Mouse (Mus musculus) cortical plate, adult 2 months (tissue): Measurements from ENCODE around the gene Itk. TPM values are rescaled to one million over a fixed set of nuclear protein-coding genes. Genes with fewer than 3 reads are reported as not detected.

Experiments
- H3K27ac ChIP-seq: fragments of 200-500 bp; 2 replicates; pipeline ENCODE4 v1.5.1; 2012; ENCODE audit warnings: low read length, control low read depth, inconsistent platforms; ENCODE audit not compliant: insufficient read depth
- H3K4me1 ChIP-seq: fragments of 200-500 bp; 2 replicates; pipeline ENCODE4 v1.6.1; 2011; ENCODE audit warnings: low read length; ENCODE audit not compliant: control insufficient read depth, insufficient read depth
- H3K4me3 ChIP-seq: fragments of 200-500 bp; 2 replicates; pipeline ENCODE4 v1.5.1; 2011; ENCODE audit warnings: mild to moderate bottlenecking, low read length, control low read depth; ENCODE audit not compliant: insufficient read depth
- CTCF ChIP-seq: fragments of 200-500 bp; IDR thresholded peaks from 2 replicates; pipeline ENCODE4 v1.5.1; 2011; ENCODE audit warnings: mild to moderate bottlenecking, control low read depth, low read length; ENCODE audit not compliant: insufficient read depth; ENCODE audit errors: extremely low read depth
- POLR2A ChIP-seq: fragments of 200-500 bp; IDR thresholded peaks from 2 replicates; pipeline ENCODE4 v1.6.1; 2011; ENCODE audit warnings: mild to moderate bottlenecking, low read length, control low read depth; ENCODE audit not compliant: insufficient read depth; ENCODE audit errors: extremely low read depth
- polyA plus RNA-seq: library from polyadenylated mRNA; depleted of rRNA; stranded (reverse); fragments of >200 nt; gene quantifications from 2 replicates; pipeline ENCODE4 v1.2.3, GENCODE M21; 2012

Itk gene
- polyA plus RNA-seq, 1 experiment: 0.23 TPM

DNA sequence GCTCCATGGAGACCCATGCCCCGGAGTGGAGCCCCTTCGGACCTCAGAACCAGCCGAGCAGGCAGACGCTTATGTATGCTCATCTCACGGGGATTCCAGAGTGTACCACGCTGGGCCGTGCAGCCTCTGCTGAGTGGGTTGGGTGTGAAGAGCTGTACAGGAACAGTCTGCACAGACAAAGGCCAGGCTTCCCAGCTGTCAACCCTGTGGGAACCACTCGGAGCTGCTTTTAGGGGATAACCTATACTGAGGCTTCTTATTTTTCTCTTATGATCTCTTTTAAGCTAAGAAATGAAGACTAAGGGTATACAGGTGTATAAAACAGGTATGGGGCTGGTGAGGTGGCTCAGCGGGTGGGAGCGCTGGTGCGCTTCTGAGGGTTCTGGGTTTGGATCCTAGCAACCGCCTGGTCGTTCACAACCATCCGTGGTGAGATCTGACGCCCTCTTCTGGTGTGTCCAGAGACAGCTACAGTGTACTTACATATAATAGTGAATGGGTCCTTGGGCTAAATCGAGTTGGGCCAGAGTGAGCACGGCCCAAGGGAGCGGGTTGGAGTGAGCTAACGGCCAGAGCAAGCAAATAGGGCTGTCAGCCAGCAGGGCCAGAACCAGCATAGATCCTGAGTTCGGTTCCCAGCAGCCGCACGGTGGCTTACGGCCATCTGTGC, 87.6 kb downstream of the Itk start:
- TF ChIP-seq POLR2A: no peak
- TF ChIP-seq CTCF: no peak; the same call in 1 of the 2 replicates
- Histone ChIP-seq H3K27ac (peak overlapping the region; percentile 39; the same call in 1 of the 2 replicates), H3K4me1 (peaks cover 26% of the 10 kb centered on the region), H3K4me3 (no peak overlapping the region)

DNA sequence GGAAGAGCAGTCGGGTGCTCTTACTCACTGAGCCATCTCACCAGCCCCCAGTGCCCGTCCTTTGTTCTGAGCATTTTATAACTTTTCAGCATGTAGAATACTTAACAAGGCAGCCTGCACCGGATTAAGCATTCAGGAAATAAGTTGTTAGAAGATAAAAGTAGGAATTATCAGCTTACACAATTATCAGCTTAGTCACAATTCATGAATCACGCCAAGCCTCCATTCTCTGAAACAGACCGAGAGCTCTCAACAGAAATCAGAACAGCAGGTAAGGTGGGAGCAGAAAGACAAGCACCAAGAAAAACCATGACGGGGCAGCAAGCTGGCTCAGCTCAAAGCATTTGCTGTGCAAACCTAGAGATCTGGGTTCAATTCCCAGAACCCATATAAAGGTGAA, 89.4 kb downstream of the Itk start:
- peaks cover 16% of the 10 kb centered on the region for H3K4me1 ChIP-seq
- no peak for TF ChIP-seq CTCF
- no peak for TF ChIP-seq POLR2A
- H3K27ac ChIP-seq: peak overlapping the region; percentile 83
- no peak overlapping the region for H3K4me3 ChIP-seq

DNA sequence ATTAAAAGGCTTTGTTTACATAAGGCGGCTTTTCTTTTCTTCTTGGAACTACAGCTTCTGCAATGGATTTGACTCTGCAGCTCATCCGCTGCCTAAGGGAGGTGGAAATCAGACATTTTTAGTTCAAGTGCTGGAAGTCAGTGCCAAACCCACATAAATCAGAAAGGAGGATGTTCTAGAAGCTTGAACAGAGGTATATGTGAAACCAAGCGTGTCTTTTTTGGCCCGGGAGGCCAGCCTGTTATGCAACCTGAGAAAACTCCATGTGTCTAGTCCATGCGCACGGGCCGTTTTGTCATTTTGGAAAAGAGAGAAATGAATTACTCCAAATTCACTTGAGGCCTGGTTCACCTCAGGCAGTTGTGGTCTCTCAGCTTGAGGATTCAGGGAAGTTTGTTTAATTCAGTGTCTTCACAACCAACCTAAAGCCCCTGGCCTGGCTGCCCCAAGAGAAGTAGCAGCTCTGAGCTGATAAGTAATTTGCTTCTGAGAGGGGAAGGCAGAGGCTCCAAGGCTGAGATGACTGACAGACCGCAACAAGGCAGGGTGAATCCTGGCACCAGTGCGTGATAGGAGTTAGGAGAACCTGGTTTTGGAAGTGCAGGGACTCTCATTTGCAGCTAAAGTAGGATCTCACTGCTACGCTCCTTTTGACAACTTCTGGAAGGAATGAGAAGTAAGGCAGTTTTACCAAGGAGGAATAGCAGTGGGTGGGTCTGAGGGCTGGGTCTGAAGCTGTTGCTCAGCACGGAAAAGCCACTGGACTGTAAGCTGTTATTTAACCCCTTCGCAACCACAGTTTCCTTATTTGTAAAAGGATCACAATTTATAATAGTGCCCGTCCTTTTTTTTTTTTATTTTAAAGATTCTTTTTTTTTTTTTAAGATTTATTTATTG, 90.2 kb downstream of the Itk start:
- peak overlapping the region; percentile 92 for H3K27ac ChIP-seq
- TF ChIP-seq CTCF: no peak
- no peak for TF ChIP-seq POLR2A
- H3K4me3 ChIP-seq: no peak overlapping the region
- peaks cover 18% of the 10 kb centered on the region for H3K4me1 ChIP-seq

DNA sequence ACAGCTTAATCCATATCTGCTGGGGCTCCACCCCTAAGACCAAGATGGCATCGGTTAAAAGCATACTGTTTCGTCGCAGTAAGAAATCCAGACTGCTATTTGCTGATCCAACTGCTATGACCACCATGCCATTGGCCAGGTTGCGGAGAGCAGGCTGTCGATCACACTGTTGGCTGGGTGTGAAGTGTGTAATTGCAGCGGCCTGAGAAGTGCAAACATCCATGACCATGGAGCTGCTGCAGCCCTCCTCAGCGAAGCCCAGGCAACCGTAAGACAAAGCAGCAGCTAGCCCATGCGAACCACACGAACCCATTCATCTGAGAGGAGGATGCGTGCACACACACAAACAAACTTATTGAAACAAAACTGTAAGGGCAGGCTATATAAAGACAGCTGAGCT, 94.9 kb downstream of the Itk start:
- Histone ChIP-seq H3K27ac (no peak overlapping the region), H3K4me3 (no peak overlapping the region), H3K4me1 (peaks cover 14% of the 10 kb centered on the region)
- TF ChIP-seq CTCF (no peak), POLR2A (no peak)

DNA sequence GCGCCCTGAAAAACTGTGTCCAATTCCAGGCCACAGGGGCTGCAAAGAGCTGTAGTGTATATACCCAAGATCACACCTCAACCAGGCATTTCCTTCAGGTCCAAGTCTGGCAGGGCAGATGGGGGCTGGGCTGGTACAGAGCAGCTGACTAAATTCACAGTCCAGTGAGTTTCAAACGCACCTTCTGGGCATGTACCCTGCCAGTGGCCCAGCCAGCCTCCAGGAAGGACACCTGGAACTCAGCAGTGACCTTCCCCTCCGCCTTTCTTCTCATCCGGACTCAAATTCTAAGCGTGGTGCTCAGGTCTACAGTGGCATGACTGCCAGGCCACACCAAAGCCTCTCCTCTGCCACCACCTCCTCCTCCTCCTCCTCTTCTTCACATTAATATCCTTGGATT, 95.8 kb downstream of the Itk start:
- TF ChIP-seq POLR2A (no peak), CTCF (no peak)
- Histone ChIP-seq H3K4me1 (peaks cover 11% of the 10 kb centered on the region), H3K27ac (no peak overlapping the region), H3K4me3 (no peak overlapping the region)

DNA sequence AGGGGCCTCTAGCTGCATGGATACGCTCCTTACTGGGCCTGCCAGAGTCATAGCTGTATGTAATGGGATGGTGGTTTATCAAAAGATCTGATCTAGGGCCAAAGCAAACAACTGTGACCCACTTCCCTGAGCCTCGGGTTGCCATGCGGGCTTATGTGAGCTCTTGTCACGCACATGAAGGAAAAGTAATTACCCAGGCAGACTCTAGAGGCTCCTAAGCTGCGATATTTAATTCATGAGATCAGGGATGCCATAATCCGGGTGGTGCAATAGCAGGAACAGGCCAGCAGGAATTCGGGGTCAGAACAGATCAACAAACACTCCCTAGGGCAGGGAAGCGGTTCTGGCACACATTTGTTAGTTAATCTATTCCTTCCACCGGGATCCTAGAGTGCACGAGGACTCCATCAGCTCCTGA, 98.3 kb downstream of the Itk start:
- H3K27ac ChIP-seq: no peak overlapping the region
- peaks cover 11% of the 10 kb centered on the region for H3K4me1 ChIP-seq
- no peak overlapping the region for H3K4me3 ChIP-seq
- TF ChIP-seq POLR2A: no peak
- no peak for TF ChIP-seq CTCF

DNA sequence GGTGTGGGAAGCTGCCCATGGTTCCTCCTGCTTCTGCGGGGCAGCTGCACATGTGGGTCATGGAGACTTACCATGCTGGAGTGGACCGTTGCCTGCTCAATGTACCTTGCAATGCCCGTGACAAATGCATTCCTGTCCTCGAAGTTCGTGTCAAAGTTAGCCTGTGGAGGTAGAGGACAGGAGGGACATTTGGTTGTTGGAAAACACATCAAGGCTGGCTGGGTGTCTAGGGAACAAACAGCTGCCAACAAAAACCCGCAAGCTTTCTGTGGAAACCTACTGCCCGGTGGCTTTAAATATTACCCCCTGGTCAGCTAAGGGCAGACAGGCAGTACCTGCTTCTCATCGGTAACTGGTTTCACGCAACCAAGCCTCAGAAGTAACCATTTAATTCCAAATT, 99.8 kb downstream of the Itk start:
- H3K27ac ChIP-seq: no peak overlapping the region
- TF ChIP-seq CTCF (no peak), POLR2A (no peak)

DNA sequence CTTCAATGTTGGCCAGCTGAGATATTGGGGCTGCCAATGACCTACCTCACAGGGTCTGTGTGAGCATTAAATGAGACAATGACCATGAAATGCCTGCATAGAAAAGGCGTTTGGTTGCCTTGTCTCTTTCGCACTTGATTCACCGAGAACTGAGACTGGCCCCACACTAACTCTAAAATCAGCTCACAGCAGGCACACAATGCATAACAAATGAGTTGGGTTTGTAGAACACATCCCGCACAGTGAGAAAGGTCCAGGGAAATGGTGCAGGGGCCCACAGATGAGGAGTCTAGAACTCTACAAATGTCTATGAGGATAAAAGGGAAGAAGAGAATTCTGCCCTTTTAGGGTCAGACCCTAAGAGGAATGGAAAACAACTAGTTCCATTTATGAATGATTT, 100.3 kb downstream of the Itk start:
- no peak for TF ChIP-seq CTCF
- no peak for TF ChIP-seq POLR2A

More for the DNA sequence above, 99.8 kb downstream of the Itk start:
- peaks cover 11% of the 10 kb centered on the region for H3K4me1 ChIP-seq
- no peak overlapping the region for H3K4me3 ChIP-seq

DNA sequence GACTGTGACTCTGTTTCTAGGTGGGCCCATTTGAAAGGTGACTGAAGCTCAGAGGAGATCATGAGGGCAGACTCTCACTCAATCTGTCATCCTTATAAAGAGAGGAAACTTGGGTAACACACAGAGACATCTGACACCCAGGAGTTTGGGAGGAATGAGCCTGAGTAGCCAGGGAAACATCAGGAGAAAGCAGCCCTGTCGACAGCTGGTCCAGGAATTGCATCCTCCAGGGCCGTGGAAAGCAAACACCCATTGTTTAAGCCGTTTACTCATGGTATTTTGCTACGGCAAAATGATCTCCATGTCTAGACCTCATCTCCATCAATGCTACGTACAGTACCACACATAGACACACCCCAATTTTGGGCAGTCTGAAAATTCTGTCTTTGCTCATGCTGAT, 101.2 kb downstream of the Itk start:
- no peak for TF ChIP-seq CTCF
- no peak for TF ChIP-seq POLR2A
- no peak overlapping the region for H3K27ac ChIP-seq
- peaks cover 7% of the 10 kb centered on the region for H3K4me1 ChIP-seq
- no peak overlapping the region for H3K4me3 ChIP-seq

More for the DNA sequence above, 100.3 kb downstream of the Itk start:
- Histone ChIP-seq H3K4me1 (peaks cover 9% of the 10 kb centered on the region), H3K4me3 (no peak overlapping the region), H3K27ac (no peak overlapping the region)
